Mouse (Mus musculus) mouse embryonic stem cell (cell line): ENCODE data around the gene Zfp983.
"Not testable (repeated sequence)": the region's sequence is repeated elsewhere in the genome, so short reads cannot be mapped to it uniquely, and the experiment has no call there.

Source experiments
- in situ Hi-C, 2 experiments: fragments of 300-500 bp; cut with MboI; formaldehyde crosslinking; loops; 1 replicate in 1 of 2; 3 replicates in 1 of 2; pipeline ENCODE4 v1.14.3; 2019 to 2020; ENCODE audit warnings: low sequenced_read_pairs in 2 of 2, low pct_unique_long_range_greater_than_20kb in 1 of 2, mixed read lengths in 1 of 2; ENCODE audit not compliant: unreplicated experiment in 1 of 2

The Zfp983 gene

GRCm38 (mm10) chr17:21650364-21650907, at the start of gene Zfp983:
Zfp983 (plus strand) TSS chr17:21650624.
- in situ Hi-C loops = not testable (repeated sequence)

GRCm38 (mm10) chr17:21616356-21616755, 34.1 kb upstream of the Zfp983 start:
- in situ Hi-C loops = no loop called here

GRCm38 (mm10) chr17:21617352-21617751, 33.1 kb upstream of the Zfp983 start:
- in situ Hi-C loops = no loop called here

- in situ Hi-C loops = no loop called here
Observed at GRCm38 (mm10) chr17:21623647-21624046, 26.8 kb upstream of the Zfp983 start.

- in situ Hi-C loops = not testable (repeated sequence)
Observed at GRCm38 (mm10) chr17:21635758-21636157, 14.7 kb upstream of the Zfp983 start.

GRCm38 (mm10) chr17:21648791-21649190, 1.6 kb upstream of the Zfp983 start:
- in situ Hi-C loops = no loop called here

- in situ Hi-C loops = no loop called here
Observed at GRCm38 (mm10) chr17:21649936-21650335, 488 bp upstream of the Zfp983 start.

GRCm38 (mm10) chr17:21678826-21679225, 28.4 kb downstream of the Zfp983 start:
- in situ Hi-C loops = not testable (repeated sequence)

GRCm38 (mm10) chr17:21679273-21680018, 29.0 kb downstream of the Zfp983 start:
- in situ Hi-C loops = no loop called here

- in situ Hi-C loops = not testable (repeated sequence)
Observed at GRCm38 (mm10) chr17:21680019-21680376, 29.6 kb downstream of the Zfp983 start.

- in situ Hi-C loops = no loop called here
Observed at GRCm38 (mm10) chr17:21691560-21691959, 41.1 kb downstream of the Zfp983 start, which contains the start of gene Gm10226. Gm10226 (plus strand) TSS chr17:21691860.

GRCm38 (mm10) chr17:21693342-21693741, 42.9 kb downstream of the Zfp983 start:
- in situ Hi-C loops = no loop called here

- in situ Hi-C loops = no loop called here
Observed at GRCm38 (mm10) chr17:21696073-21696472, 45.6 kb downstream of the Zfp983 start.

- in situ Hi-C loops = no loop called here
Observed at GRCm38 (mm10) chr17:21702281-21703240, 52.1 kb downstream of the Zfp983 start.

- in situ Hi-C loops = no loop called here
Observed at GRCm38 (mm10) chr17:21703414-21703813, 53.0 kb downstream of the Zfp983 start.

- in situ Hi-C loops = no loop called here
Observed at GRCm38 (mm10) chr17:21707343-21707996, 57.0 kb downstream of the Zfp983 start, which contains the start of gene Zfp760. Zfp760 (plus strand) TSS chr17:21707741.

- in situ Hi-C loops = no loop called here
Observed at GRCm38 (mm10) chr17:21708401-21708800, 58.0 kb downstream of the Zfp983 start.
